Mouse (Mus musculus) fat pad, adult 2 months (tissue): ENCODE measurements around the gene Sgsm2.

Source experiments
- DNase-seq: peaks from one replicate; pipeline ENCODE4 v3.0.0-alpha.2; 2011; ENCODE audit warnings: low read depth, low spot score; ENCODE audit errors: extremely low read depth

Sgsm2 gene

DNA sequence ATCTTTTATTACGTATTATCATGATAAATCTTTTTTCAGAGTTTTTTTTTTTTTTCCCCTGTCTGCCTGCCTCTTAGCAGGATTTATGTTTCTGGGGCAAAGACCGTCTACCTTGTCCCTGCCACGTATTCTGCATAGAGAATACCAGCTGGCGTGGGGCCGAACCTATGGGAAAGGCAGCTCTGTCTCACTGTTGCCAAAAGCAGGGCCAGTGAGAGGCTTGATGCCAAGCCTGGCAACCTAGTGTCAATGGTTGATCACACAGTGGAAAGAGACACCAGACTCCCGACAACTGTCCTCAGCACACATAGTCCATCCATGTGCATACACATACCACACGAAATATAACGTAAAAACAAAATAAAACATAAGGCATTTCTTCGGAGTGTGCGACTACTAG lies 13.8 kb downstream of the Sgsm2 start:
- no peak for DNase-seq

GRCm38 (mm10) chr11:74881979-74882378 lies 14.9 kb downstream of the Sgsm2 start:
- DNase-seq: no peak

DNA sequence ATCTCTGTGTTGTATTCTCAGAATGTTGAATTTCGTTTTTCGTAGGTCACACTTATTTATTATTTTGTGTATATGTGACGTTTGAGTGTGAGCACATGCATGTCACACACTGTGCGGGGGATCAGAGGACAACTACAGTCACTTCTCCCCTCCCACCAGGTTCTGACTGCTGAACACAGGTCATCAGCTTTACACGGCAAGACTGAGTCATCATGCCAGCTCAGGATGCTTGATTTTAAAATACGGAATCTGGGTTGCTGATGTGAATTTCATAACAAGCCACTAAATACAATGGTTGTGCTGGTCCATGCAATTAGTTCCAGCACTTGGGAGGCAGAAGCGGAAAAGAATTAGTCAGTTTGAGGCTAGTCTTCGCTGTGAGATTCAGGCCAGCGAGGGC lies 15.9 kb downstream of the Sgsm2 start:
- DNase-seq: no peak

DNA sequence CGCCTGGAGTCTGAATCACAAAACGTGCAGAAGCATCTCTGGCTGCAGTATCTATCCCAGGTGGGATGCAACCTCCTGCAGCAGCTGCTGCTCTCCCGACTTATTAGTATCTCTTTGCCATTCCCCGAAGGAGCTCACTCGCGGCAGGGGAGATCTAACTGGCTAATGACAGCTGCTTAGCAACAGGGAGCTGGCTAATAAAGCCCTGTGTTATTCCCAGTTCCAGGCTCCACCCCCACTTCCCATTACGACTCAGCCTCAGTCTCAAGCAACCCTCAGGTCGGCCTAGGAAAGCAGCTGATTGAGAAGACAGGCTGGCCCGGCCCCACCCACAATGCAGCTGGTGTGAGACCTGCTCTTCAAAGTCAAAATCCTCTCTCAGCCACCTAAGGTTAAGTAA lies 20.1 kb downstream of the Sgsm2 start:
- no peak for DNase-seq

GRCm38 (mm10) chr11:74874630-74875029 lies 22.2 kb downstream of the Sgsm2 start:
- DNase-seq: no peak

- no peak for DNase-seq
Measured at GRCm38 (mm10) chr11:74870991-74871622, 25.8 kb downstream of the Sgsm2 start.

GRCm38 (mm10) chr11:74870544-74870943 lies 26.3 kb downstream of the Sgsm2 start:
- DNase-seq: no peak

- DNase-seq: no peak
Measured at GRCm38 (mm10) chr11:74869603-74870002, 27.3 kb downstream of the Sgsm2 start.

- DNase-seq: no peak
Measured at GRCm38 (mm10) chr11:74868046-74868760, 28.7 kb downstream of the Sgsm2 start.

- DNase-seq: no peak
Measured at GRCm38 (mm10) chr11:74867181-74867580, 29.7 kb downstream of the Sgsm2 start.

- no peak for DNase-seq
Measured at GRCm38 (mm10) chr11:74866640-74867039, 30.2 kb downstream of the Sgsm2 start.

GRCm38 (mm10) chr11:74865252-74865651 lies 31.6 kb downstream of the Sgsm2 start:
- DNase-seq: no peak

GRCm38 (mm10) chr11:74864421-74864820 lies 32.4 kb downstream of the Sgsm2 start:
- DNase-seq: no peak

DNA sequence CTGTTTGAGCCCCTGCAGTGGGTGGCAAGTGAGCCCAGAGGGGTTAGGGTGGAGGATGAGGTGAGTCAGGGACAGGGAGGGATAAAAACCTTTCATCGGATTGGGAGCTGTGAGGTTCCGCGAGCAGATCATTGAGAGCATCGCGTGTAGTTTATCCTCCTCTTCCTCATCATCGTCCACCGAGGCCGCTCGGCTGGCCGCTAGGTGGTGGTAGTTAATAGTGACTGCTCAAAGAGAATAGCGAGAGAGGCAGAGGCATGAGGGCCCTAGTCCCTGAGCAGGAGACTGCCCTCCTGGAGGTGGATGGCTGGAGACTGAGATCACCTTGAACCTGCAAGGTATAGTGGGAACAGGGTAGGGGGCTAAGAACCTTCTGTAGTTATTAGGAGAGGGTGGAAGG lies 33.4 kb downstream of the Sgsm2 start:
- no peak for DNase-seq

GRCm38 (mm10) chr11:74862129-74862528 lies 34.7 kb downstream of the Sgsm2 start:
- no peak for DNase-seq

- DNase-seq: no peak
Measured at GRCm38 (mm10) chr11:74857756-74858155, 39.1 kb downstream of the Sgsm2 start.

- no peak for DNase-seq
Measured at GRCm38 (mm10) chr11:74850998-74851661, 45.7 kb downstream of the Sgsm2 start.

- no peak for DNase-seq
Measured at GRCm38 (mm10) chr11:74847919-74848521, 48.8 kb downstream of the Sgsm2 start.

DNA sequence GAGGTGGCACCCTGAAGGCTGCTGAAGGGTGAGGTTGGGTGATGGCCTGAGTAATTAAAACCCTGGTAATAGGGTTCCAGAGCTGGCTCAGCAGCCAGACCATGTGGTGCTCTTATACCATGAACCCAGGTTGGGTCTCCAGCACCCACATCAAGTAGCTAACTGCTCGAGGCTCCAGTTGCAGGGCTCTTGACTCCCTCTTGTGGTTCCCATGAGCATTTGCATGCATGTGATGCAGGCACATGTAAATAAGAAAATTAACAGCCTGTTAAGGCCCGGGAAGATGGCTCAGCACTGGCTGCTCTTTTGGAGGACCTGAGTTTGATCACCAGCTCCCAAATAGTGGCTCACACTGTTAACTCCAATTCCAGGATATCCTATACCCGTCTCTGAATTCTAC lies 51.1 kb downstream of the Sgsm2 start:
- DNase-seq: no peak

DNA sequence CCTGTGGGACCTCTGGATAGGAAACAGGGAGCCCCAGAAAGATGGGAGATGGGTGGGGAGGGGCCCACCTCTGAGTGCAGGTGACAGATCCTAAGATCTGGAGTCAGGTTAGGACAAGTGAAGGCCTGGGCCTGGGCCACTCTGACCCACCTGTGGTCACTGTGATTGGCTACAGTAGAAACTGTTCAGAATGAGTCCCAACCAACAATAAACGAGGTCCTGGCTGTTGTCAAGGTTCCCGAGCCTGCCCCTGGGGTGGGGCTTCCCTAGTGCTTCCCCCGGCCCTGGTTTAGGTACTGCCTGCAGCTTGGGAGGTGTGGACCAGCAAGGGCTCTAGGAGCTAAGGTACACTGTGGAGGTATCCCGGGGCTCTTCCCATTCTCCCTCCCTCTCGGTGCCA lies 53.1 kb downstream of the Sgsm2 start:
- no peak for DNase-seq

- no peak for DNase-seq
Measured at GRCm38 (mm10) chr11:74843435-74843714, 53.5 kb downstream of the Sgsm2 start.
